Mouse (Mus musculus) lung, postnatal 0 days (tissue): ENCODE data around the gene G3bp2. TPM values are rescaled to one million over a fixed set of nuclear protein-coding genes. Genes with fewer than 3 reads are reported as not detected.

Source experiments
- ATAC-seq: fragments of 200-750 bp; cut with Nextera tagmentation; 2 replicates; pipeline ENCODE4 v1.8.0; 2017; ENCODE audit warnings: moderate library complexity
- DNase-seq: peaks from one replicate; pipeline ENCODE4 v3.0.0-alpha.2; 2016; ENCODE audit warnings: low spot score
- H3K27ac ChIP-seq: fragments of 300-500 bp; sonication (generic); 2 replicates; pipeline ENCODE4 v1.5.1; 2014; ENCODE audit warnings: antibody characterized with exemption, mild to moderate bottlenecking, low read length, mixed read lengths
- H3K27me3 ChIP-seq: fragments of 300-500 bp; sonication (generic); replicated peaks from 2 replicates; pipeline ENCODE4 v1.6.1; 2014; ENCODE audit warnings: low read length, mixed read lengths; ENCODE audit not compliant: insufficient read depth
- H3K36me3 ChIP-seq: fragments of 300-500 bp; sonication (generic); 2 replicates; pipeline ENCODE4 v1.6.1; 2014; ENCODE audit warnings: low read length, mixed read lengths; ENCODE audit not compliant: insufficient read depth
- H3K4me1 ChIP-seq: fragments of 300-500 bp; sonication (generic); 2 replicates; pipeline ENCODE4 v1.6.1; 2014; ENCODE audit warnings: antibody characterized with exemption, low read depth, low read length, mixed read lengths; ENCODE audit not compliant: insufficient read depth
- H3K4me2 ChIP-seq: fragments of 300-500 bp; sonication (generic); replicated peaks from 2 replicates; pipeline ENCODE4 v1.6.1; 2014; ENCODE audit warnings: low read depth, mild to moderate bottlenecking, low read length, moderate library complexity, mixed read lengths
- H3K4me3 ChIP-seq: fragments of 300-500 bp; sonication (generic); 2 replicates; pipeline ENCODE4 v1.5.1; 2014; ENCODE audit warnings: low read depth, low read length
- H3K9ac ChIP-seq: fragments of 300-500 bp; sonication (generic); replicated peaks from 2 replicates; pipeline ENCODE4 v1.6.1; 2014; ENCODE audit warnings: low read depth, mild to moderate bottlenecking
- H3K9me3 ChIP-seq: fragments of 300-500 bp; sonication (generic); 2 replicates; pipeline ENCODE4 v1.6.1; 2016; ENCODE audit warnings: low read length, mixed read lengths
- CTCF ChIP-seq: IDR thresholded peaks from 2 replicates; pipeline ENCODE4 v1.5.1; 2016; ENCODE audit warnings: antibody characterized with exemption, mild to moderate bottlenecking
- EP300 ChIP-seq: IDR thresholded peaks from 2 replicates; pipeline ENCODE4 v1.6.1; 2016; ENCODE audit warnings: antibody characterized with exemption, mild to moderate bottlenecking, control low read depth
- WGBS: fragments of 180-500 bp; shearing (Covaris S2); extraction: QIAGEN DNeasy Blood & Tissue Kit; methylation state at CpG from one replicate; pipeline ENCODE4 v1.1.7; 2014; 5-methylcytosine and 5-hydroxymethylcytosine counted together
- polyA plus RNA-seq: library from polyadenylated mRNA; unstranded; fragments of >200 nt; fragmentation: Nextera tagmentation; extraction: Ambion mirVana; gene quantifications from 2 replicates; pipeline ENCODE4 v1.2.1, GENCODE M21; 2015

G3bp2 gene
- polyA plus RNA-seq, 1 experiment from 2014 or later: 95.2 TPM

GRCm38 (mm10) chr5:92103816-92104415 lies 20.4 kb upstream of the G3bp2 start:
- Histone ChIP-seq H3K4me1 (no peaks in the 10 kb centered on the region), H3K36me3 (no peaks in the 10 kb centered on the region), H3K27ac (no peak overlapping the region), H3K9ac (no peak overlapping the region), H3K4me3 (no peak overlapping the region), H3K27me3 (no peaks in the 10 kb centered on the region), H3K4me2 (no peak overlapping the region), H3K9me3 (no peaks in the 10 kb centered on the region)
- ATAC-seq: no peak
- DNase-seq: no peak
- TF ChIP-seq CTCF (no peak), EP300 (no peak)
- WGBS: 71% methylated on average over 13 of the region's 13 CpGs

GRCm38 (mm10) chr5:92103062-92103461 lies 19.5 kb upstream of the G3bp2 start:
- Histone ChIP-seq H3K9ac (no peak overlapping the region), H3K4me3 (no peak overlapping the region), H3K4me1 (no peaks in the 10 kb centered on the region), H3K9me3 (no peaks in the 10 kb centered on the region), H3K27ac (no peak overlapping the region), H3K36me3 (no peaks in the 10 kb centered on the region), H3K4me2 (no peak overlapping the region), H3K27me3 (no peaks in the 10 kb centered on the region)
- WGBS: 16% methylated on average over 6 of the region's 6 CpGs
- TF ChIP-seq CTCF (no peak), EP300 (no peak)
- DNase-seq: peak; percentile 43
- ATAC-seq: peak; percentile 35; the same call in 1 of the 2 replicates

GRCm38 (mm10) chr5:92101601-92102000 lies 18.1 kb upstream of the G3bp2 start:
- DNase-seq: no peak
- ATAC-seq: no peak
- H3K9me3 ChIP-seq: no peaks in the 10 kb centered on the region
- no peak overlapping the region for H3K4me3 ChIP-seq
- 88% methylated on average over 8 of the region's 8 CpGs for WGBS
- TF ChIP-seq EP300 (no peak), CTCF (no peak)
- H3K4me2 ChIP-seq: no peak overlapping the region
- no peaks in the 10 kb centered on the region for H3K36me3 ChIP-seq
- H3K9ac ChIP-seq: no peak overlapping the region
- no peaks in the 10 kb centered on the region for H3K4me1 ChIP-seq
- no peaks in the 10 kb centered on the region for H3K27me3 ChIP-seq
- H3K27ac ChIP-seq: no peak overlapping the region

GRCm38 (mm10) chr5:92098351-92099109 lies 15.0 kb upstream of the G3bp2 start:
- H3K4me1 ChIP-seq: no peaks in the 10 kb centered on the region
- no peak for TF ChIP-seq EP300
- no peak for TF ChIP-seq CTCF
- H3K4me2 ChIP-seq: no peak overlapping the region
- H3K9ac ChIP-seq: no peak overlapping the region
- ATAC-seq: no peak
- WGBS: 64% methylated on average over 13 of the region's 13 CpGs
- DNase-seq: no peak
- no peaks in the 10 kb centered on the region for H3K27me3 ChIP-seq
- H3K4me3 ChIP-seq: no peak overlapping the region
- no peak overlapping the region for H3K27ac ChIP-seq
- no peaks in the 10 kb centered on the region for H3K9me3 ChIP-seq
- H3K36me3 ChIP-seq: no peaks in the 10 kb centered on the region

- no peaks in the 10 kb centered on the region for H3K4me1 ChIP-seq
- H3K36me3 ChIP-seq: no peaks in the 10 kb centered on the region
- H3K4me2 ChIP-seq: no peak overlapping the region
- no peak overlapping the region for H3K4me3 ChIP-seq
- no peak for DNase-seq
- H3K27me3 ChIP-seq: no peaks in the 10 kb centered on the region
- H3K9me3 ChIP-seq: no peaks in the 10 kb centered on the region
- WGBS: 93% methylated on average over 4 of the region's 4 CpGs
- no peak overlapping the region for H3K27ac ChIP-seq
- TF ChIP-seq EP300 (no peak), CTCF (no peak)
- no peak overlapping the region for H3K9ac ChIP-seq
- ATAC-seq: no peak
Measured at GRCm38 (mm10) chr5:92097779-92098178, 14.3 kb upstream of the G3bp2 start.

- Histone ChIP-seq H3K27me3 (no peaks in the 10 kb centered on the region), H3K4me2 (no peak overlapping the region), H3K9me3 (no peaks in the 10 kb centered on the region), H3K4me3 (no peak overlapping the region), H3K9ac (no peak overlapping the region), H3K27ac (no peak overlapping the region), H3K4me1 (no peaks in the 10 kb centered on the region), H3K36me3 (no peaks in the 10 kb centered on the region)
- TF ChIP-seq EP300: no peak
- TF ChIP-seq CTCF: no peak
- no peak for DNase-seq
- no peak for ATAC-seq
- WGBS: 91% methylated on average over 6 of the region's 6 CpGs
Measured at GRCm38 (mm10) chr5:92096786-92097185, 13.3 kb upstream of the G3bp2 start.
